Mouse (Mus musculus): Measurements from ENCODE around the gene Slc22a1. TPM values are rescaled to one million over a fixed set of nuclear protein-coding genes. Genes with fewer than 3 reads are reported as not detected.

Gene Slc22a1
- not detected for total RNA-seq (2023)

GRCm38 (mm10) chr17:12675646-12676045 lies at the start of gene Slc22a1:
Slc22a1 (minus strand) TSS chr17:12675829.

Other genes starting within 250 kb of the Slc22a1 start
- under 1 TPM; 0.60 to 0.77 TPM for gene Slc22a3, start 168.1 kb downstream of the Slc22a1 start, total RNA-seq (2023)
- not detected for gene Slc22a2, start 91.7 kb downstream of the Slc22a1 start, total RNA-seq (2023)
- 10 to 100 TPM; 26.3 to 30.7 TPM for gene Igf2r, start 93.8 kb upstream of the Slc22a1 start, total RNA-seq (2023)
- not detected for gene Mas1, start 192.3 kb upstream of the Slc22a1 start, total RNA-seq (2023)
- gene Mrgprh, start 200.2 kb upstream of the Slc22a1 start, total RNA-seq (2023), result not detected
- 1 to 10 TPM in 1 of 2 experiments, under 1 TPM in 1; 0.29 to 1.1 TPM for gene Pnldc1, start 234.4 kb upstream of the Slc22a1 start, total RNA-seq (2023)
- 100 to 1,000 TPM in 1 of 2 experiments, 10 to 100 TPM in 1; 96.1 to 102 TPM for gene Tcp1, start 239.9 kb upstream of the Slc22a1 start, total RNA-seq (2023)
- gene Mrpl18, start 240.5 kb upstream of the Slc22a1 start, total RNA-seq (2023), result 10 to 100 TPM; 50.2 to 57.0 TPM

Measured in neutrophil, adult 83 days (primary cell).